Mouse (Mus musculus): Measurements from ENCODE around the gene Fiz1. TPM values are rescaled to one million over a fixed set of nuclear protein-coding genes. Genes with fewer than 3 reads are reported as not detected.

The Fiz1 gene
- polyA plus RNA-seq, 1 experiment from 2014 or later = 25.6 TPM

DNA sequence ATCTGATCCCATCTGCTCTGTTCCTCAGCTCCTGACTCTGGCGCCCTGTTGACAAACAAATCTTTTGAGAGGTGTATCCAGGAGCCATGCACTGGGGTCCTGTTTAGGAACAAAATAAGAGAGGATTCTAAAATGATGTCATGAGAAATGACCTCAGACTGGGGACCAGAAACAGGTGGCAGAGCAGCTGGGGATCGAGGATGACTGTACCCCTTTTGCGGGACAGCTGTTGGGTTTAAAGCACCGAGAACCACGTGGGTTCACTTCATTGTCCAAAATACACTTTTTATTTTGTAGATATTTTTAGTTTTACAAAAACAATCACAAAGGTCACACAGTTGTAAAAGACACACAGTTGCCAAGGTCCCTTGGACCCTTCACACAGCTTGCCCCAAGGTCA, 49.5 kb downstream of the Fiz1 start:
- H3K36me3 ChIP-seq = no peaks in the 10 kb centered on the region
- H3K4me2 ChIP-seq = no peak overlapping the region
- 74% methylated on average over 5 of the region's 5 CpGs for WGBS
- H3K9me3 ChIP-seq = no peaks in the 10 kb centered on the region
- peaks cover 16% of the 10 kb centered on the region; the same call in 1 of the 2 replicates for H3K27me3 ChIP-seq (replicated peaks)
- H3K27ac ChIP-seq (replicated peaks) = no peak overlapping the region
- no peak overlapping the region for H3K4me3 ChIP-seq
- no peak for ATAC-seq (ENCODE audit: extremely low read depth, insufficient number of reproducible peaks, low FRiP score, low TSS enrichment)
- H3K4me1 ChIP-seq = 0 out of 2 replicates have a peak, but pooled peaks cover 3% of the 10 kb centered on the region
- H3K9ac ChIP-seq = no peak overlapping the region

DNA sequence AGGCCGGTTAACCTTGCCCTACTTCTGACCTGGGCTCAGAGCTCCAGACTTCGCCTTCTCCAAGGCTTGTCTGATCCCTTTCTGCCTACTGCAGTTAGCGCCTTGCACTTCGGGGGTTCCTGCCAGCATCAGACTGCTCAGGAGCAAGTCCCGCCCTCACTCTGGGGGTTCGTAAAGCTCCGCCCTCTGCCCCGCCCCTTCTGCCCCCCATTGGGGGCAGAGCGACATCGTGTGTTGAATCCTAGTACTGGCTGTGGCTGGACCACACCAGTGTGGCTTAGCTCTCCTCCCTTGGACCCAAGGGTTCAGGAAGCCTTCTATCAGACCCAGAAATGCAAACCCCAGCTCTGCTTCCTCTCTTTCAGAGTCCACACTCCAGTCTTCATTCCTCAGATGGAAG, 50.2 kb downstream of the Fiz1 start, which contains the start of gene Sbk2:
Sbk2 (minus strand) TSS at position 135 of the 400 bp plus-strand sequence.
- H3K27me3 ChIP-seq (replicated peaks) = peaks cover 16% of the 10 kb centered on the region; the same call in 1 of the 2 replicates
- H3K4me3 ChIP-seq = peak within 1 kb of the TSS; percentile 13; the same call in 1 of the 2 replicates
- no peaks in the 10 kb centered on the region for H3K36me3 ChIP-seq
- 4% methylated on average over 10 of the region's 10 CpGs for WGBS
- no peaks in the 10 kb centered on the region for H3K9me3 ChIP-seq
- ATAC-seq (ENCODE audit: extremely low read depth, insufficient number of reproducible peaks, low FRiP score, low TSS enrichment) = peak; percentile 52; the same call in 1 of the 2 replicates
- H3K4me2 ChIP-seq = peak within 1 kb of the TSS; percentile 49
- H3K27ac ChIP-seq (replicated peaks) = no peak within 1 kb of the TSS
- H3K9ac ChIP-seq = peak within 1 kb of the TSS; percentile 65
- 0 out of 2 replicates have a peak, but pooled peaks cover 3% of the 10 kb centered on the region for H3K4me1 ChIP-seq

DNA sequence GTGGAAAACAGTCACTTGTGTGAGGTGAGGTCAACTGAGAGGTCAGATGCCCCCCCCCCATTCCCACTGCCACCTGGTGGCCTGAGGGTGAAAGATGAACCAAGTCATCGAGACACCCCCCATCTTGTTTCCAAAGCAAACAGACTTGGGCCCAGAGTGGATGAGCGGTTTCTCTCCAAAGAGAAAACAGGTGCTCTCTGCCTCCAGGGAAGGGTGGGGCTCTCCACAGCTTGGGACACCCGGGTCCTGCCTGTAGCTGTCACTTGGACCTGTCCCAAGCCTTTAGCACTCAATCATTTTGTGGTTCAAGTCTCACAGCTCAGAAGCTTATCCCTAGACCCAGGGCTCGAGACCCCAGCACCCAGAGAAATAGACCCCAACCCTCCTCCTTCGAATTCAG, 51.0 kb downstream of the Fiz1 start:
- Histone ChIP-seq H3K4me1 (0 out of 2 replicates have a peak, but pooled peaks cover 3% of the 10 kb centered on the region), H3K4me3 (no peak overlapping the region), H3K36me3 (no peaks in the 10 kb centered on the region), H3K4me2 (no peak overlapping the region), H3K27ac (replicated peaks) (no peak overlapping the region), H3K27me3 (replicated peaks) (peaks cover 16% of the 10 kb centered on the region; the same call in 1 of the 2 replicates), H3K9ac (peak overlapping the region; percentile 65), H3K9me3 (no peaks in the 10 kb centered on the region)
- no peak for ATAC-seq (ENCODE audit: extremely low read depth, insufficient number of reproducible peaks, low FRiP score, low TSS enrichment)
- 66% methylated on average over 5 of the region's 5 CpGs for WGBS

DNA sequence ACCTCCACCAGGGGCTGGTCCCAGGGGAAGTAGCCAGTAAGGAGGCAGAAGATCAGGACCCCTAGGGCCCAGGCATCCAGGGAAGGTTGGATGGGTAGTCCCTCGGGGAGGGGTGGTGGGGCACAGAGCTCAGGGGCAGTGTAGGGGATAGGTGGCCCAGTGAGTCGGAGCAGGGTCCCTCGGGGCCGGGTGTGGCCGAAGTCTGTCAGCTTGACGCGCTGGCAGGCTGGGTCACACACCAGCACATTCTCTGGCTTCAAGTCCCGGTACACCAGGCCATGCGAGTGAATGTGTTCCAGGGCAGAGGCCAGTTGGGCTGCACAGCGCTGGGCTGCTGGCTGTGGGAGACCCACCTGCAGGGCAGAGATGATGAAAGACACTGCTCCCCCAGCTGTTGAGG, 57.1 kb downstream of the Fiz1 start:
- Histone ChIP-seq H3K36me3 (no peaks in the 10 kb centered on the region), H3K27me3 (replicated peaks) (no peaks in the 10 kb centered on the region), H3K4me3 (no peak overlapping the region), H3K9ac (peak overlapping the region; percentile 33; the same call in 1 of the 2 replicates), H3K27ac (replicated peaks) (no peak overlapping the region), H3K4me1 (peaks cover 17% of the 10 kb centered on the region), H3K9me3 (no peaks in the 10 kb centered on the region), H3K4me2 (no peak overlapping the region)
- WGBS = 77% methylated on average over 10 of the region's 10 CpGs
- no peak for ATAC-seq (ENCODE audit: extremely low read depth, insufficient number of reproducible peaks, low FRiP score, low TSS enrichment)

Other genes with a start within 250 kb of the Fiz1 start
- not detected in 2 replicates for gene Fam71e2, start 243.4 kb downstream of the Fiz1 start, polyA plus RNA-seq (2015; fragmentation: Nextera tagmentation; extraction: Ambion mirVana)
- 0.09 TPM in 1 of 2 replicates, not detected in the other for gene Il11, start 231.8 kb downstream of the Fiz1 start, polyA plus RNA-seq (2015; fragmentation: Nextera tagmentation; extraction: Ambion mirVana)
- not detected in 2 replicates for gene Tmem190, start 231.8 kb downstream of the Fiz1 start, polyA plus RNA-seq (2015; fragmentation: Nextera tagmentation; extraction: Ambion mirVana)
- gene Tmem238, start 225.0 kb downstream of the Fiz1 start, polyA plus RNA-seq (2015; fragmentation: Nextera tagmentation; extraction: Ambion mirVana) = 4.1 and 4.3 TPM in 2 replicates
- 209 and 245 TPM in 2 replicates for gene Rpl28, start 221.8 kb downstream of the Fiz1 start, polyA plus RNA-seq (2015; fragmentation: Nextera tagmentation; extraction: Ambion mirVana)
- gene Ube2s, start 202.1 kb downstream of the Fiz1 start, polyA plus RNA-seq (2015; fragmentation: Nextera tagmentation; extraction: Ambion mirVana) = 327 and 359 TPM in 2 replicates
- 0.04 TPM in 2 replicates for gene Shisa7, start 170.0 kb downstream of the Fiz1 start, polyA plus RNA-seq (2015; fragmentation: Nextera tagmentation; extraction: Ambion mirVana)
- gene Isoc2b, start 144.4 kb downstream of the Fiz1 start, polyA plus RNA-seq (2015; fragmentation: Nextera tagmentation; extraction: Ambion mirVana) = 3.7 and 3.8 TPM in 2 replicates
- gene Isoc2a, start 137.5 kb downstream of the Fiz1 start, polyA plus RNA-seq (2015; fragmentation: Nextera tagmentation; extraction: Ambion mirVana) = 1.4 TPM in 2 replicates
- gene Gm36210, start 108.2 kb downstream of the Fiz1 start, polyA plus RNA-seq (2015; fragmentation: Nextera tagmentation; extraction: Ambion mirVana) = 0.27 TPM in 1 of 2 replicates, not detected in the other
- 2.4 and 2.9 TPM in 2 replicates for gene Zfp628, start 99.5 kb downstream of the Fiz1 start, polyA plus RNA-seq (2015; fragmentation: Nextera tagmentation; extraction: Ambion mirVana)
- 4.2 and 5.8 TPM in 2 replicates for gene Nat14, start 92.7 kb downstream of the Fiz1 start, polyA plus RNA-seq (2015; fragmentation: Nextera tagmentation; extraction: Ambion mirVana)
- 1.5 and 2.0 TPM in 2 replicates for gene Ssc5d, start 88.9 kb downstream of the Fiz1 start, polyA plus RNA-seq (2015; fragmentation: Nextera tagmentation; extraction: Ambion mirVana)
- 4.0 and 5.8 TPM in 2 replicates for gene Sbk2, start 50.3 kb downstream of the Fiz1 start, polyA plus RNA-seq (2015; fragmentation: Nextera tagmentation; extraction: Ambion mirVana)
- 0.12 and 0.55 TPM in 2 replicates for gene Sbk3, start 43.5 kb downstream of the Fiz1 start, polyA plus RNA-seq (2015; fragmentation: Nextera tagmentation; extraction: Ambion mirVana)
- 20.8 and 25.7 TPM in 2 replicates for gene Zfp579, start 18.5 kb downstream of the Fiz1 start, polyA plus RNA-seq (2015; fragmentation: Nextera tagmentation; extraction: Ambion mirVana)
- 10.7 and 12.3 TPM in 2 replicates for gene Zfp524, start 282 bp downstream of the Fiz1 start, polyA plus RNA-seq (2015; fragmentation: Nextera tagmentation; extraction: Ambion mirVana)
- not detected in 2 replicates for gene Gm44973, start 799 bp upstream of the Fiz1 start, polyA plus RNA-seq (2015; fragmentation: Nextera tagmentation; extraction: Ambion mirVana)
- 3.8 and 4.4 TPM in 2 replicates for gene Zfp865, start 5.7 kb upstream of the Fiz1 start, polyA plus RNA-seq (2015; fragmentation: Nextera tagmentation; extraction: Ambion mirVana)
- gene Ccdc106, start 5.9 kb upstream of the Fiz1 start, polyA plus RNA-seq (2015; fragmentation: Nextera tagmentation; extraction: Ambion mirVana) = 2.1 and 4.2 TPM in 2 replicates
- gene 4632433K11Rik, start 19.4 kb upstream of the Fiz1 start, polyA plus RNA-seq (2015; fragmentation: Nextera tagmentation; extraction: Ambion mirVana) = not detected in 2 replicates
- gene Zfp784, start 23.7 kb upstream of the Fiz1 start, polyA plus RNA-seq (2015; fragmentation: Nextera tagmentation; extraction: Ambion mirVana) = 5.4 and 5.7 TPM in 2 replicates
- gene Zfp580, start 36.8 kb upstream of the Fiz1 start, polyA plus RNA-seq (2015; fragmentation: Nextera tagmentation; extraction: Ambion mirVana) = 16.4 and 18.7 TPM in 2 replicates
- 69.8 and 77.4 TPM in 2 replicates for gene U2af2, start 47.4 kb upstream of the Fiz1 start, polyA plus RNA-seq (2015; fragmentation: Nextera tagmentation; extraction: Ambion mirVana)
- 50.2 and 51.4 TPM in 2 replicates for gene Epn1, start 65.5 kb upstream of the Fiz1 start, polyA plus RNA-seq (2015; fragmentation: Nextera tagmentation; extraction: Ambion mirVana)
- gene Rfpl4, start 102.3 kb upstream of the Fiz1 start, polyA plus RNA-seq (2015; fragmentation: Nextera tagmentation; extraction: Ambion mirVana) = 0.11 TPM in 1 of 2 replicates, not detected in the other
- 1.6 and 1.8 TPM in 2 replicates for gene Rasl2-9, start 111.3 kb upstream of the Fiz1 start, polyA plus RNA-seq (2015; fragmentation: Nextera tagmentation; extraction: Ambion mirVana)
- 0.03 and 0.05 TPM in 2 replicates for gene Vmn1r55, start 135.0 kb upstream of the Fiz1 start, polyA plus RNA-seq (2015; fragmentation: Nextera tagmentation; extraction: Ambion mirVana)
- gene Vmn1r56, start 182.1 kb upstream of the Fiz1 start, polyA plus RNA-seq (2015; fragmentation: Nextera tagmentation; extraction: Ambion mirVana) = not detected in 2 replicates
- not detected in 2 replicates for gene Vmn1r57, start 203.8 kb upstream of the Fiz1 start, polyA plus RNA-seq (2015; fragmentation: Nextera tagmentation; extraction: Ambion mirVana)